Mouse (Mus musculus): Measurements from ENCODE around the gene Simc1.
"Not testable (repeated sequence)": the region's sequence is repeated elsewhere in the genome, so short reads cannot be mapped to it uniquely, and the experiment has no call there.

Gene Simc1

GRCm38 (mm10) chr13:54503604-54504521 is at the start of gene Simc1:
Gene Simc1 (plus strand): TSS chr13:54503779.
- peak; percentile 73 for DNase-seq (ENCODE audit: low spot score)

DNA sequence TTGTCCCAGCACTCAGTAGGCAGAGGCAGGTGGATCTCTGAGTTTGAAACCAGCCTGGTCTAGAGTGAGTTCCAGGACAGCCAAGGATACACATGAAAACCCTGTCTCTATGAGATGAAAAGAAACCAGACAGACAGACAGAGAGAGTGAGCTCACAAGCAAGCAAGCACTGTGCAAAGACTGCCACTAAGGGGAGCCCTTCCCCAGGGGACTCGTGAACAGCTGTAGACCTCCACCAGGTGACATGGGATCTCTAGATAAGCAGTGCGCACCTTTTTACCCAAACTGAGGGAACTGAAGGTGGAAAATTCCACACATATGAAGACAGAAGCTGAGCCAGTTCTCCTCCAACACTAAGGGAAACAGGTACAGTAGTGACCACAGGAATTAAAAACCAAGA is 46.5 kb upstream of the Simc1 start:
- DNase-seq (ENCODE audit: low spot score) = peak; percentile 20

DNA sequence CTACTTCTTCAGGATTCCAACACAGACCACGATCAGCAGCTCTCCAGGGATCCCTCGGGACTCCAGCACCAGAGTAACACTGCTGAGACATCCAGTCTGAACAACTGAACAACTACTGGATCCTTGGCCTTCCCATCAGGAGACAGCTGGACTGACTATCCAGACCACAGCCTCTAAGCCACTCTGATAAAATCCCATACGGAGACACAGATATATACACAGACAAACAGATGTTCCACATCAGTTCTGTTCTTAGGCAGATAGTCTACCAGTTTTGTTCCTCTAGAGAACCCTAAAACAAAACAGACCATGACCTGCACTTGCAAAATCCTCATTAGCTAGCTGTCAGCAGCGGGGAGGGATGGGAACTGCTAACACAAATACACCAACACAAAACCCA is 44.3 kb upstream of the Simc1 start:
- no peak for DNase-seq (ENCODE audit: low spot score)

GRCm38 (mm10) chr13:54468098-54469011 is 35.2 kb upstream of the Simc1 start, which contains the start of gene Thoc3:
Gene Thoc3 (minus strand): TSS chr13:54468849.
- DNase-seq (ENCODE audit: low spot score) = peak; percentile 90

DNA sequence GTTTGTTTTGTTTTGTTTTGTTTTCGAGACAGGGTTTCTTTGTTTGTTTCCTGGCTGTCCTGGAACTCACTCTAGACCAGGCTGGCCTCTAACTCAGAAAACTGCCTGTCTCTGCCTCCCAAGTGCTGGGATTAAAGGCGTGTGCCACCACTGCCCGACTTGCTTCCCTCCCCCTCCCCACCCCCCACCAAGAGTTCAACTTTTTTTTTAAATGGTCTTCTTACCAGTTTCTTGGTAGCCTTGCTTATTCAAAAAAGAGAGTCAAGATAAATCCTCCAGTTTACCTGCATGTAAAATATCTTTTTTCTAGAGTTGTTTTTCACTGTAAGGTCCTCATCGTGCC is 34.6 kb upstream of the Simc1 start:
- DNase-seq (ENCODE audit: low spot score) = no peak

DNA sequence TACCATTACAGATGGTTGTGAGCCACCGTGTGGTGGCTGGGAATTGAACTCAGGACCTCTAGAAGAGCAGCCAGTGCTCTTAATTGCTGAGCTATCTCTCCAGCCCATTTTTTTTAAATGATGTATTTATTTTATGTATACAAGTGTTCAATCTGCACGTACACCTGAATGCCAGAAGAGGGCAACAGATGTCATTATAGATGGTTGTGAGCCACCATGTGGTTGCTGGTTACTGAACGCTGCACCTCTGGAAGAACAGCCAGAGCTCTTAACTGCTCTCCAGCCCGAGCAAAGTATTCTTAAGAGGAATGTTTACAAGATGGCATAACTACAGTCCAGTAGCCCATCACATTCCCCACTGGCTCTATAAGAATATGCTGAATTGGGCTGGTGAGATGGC is 31.6 kb upstream of the Simc1 start:
- DNase-seq (ENCODE audit: low spot score) = no peak

DNA sequence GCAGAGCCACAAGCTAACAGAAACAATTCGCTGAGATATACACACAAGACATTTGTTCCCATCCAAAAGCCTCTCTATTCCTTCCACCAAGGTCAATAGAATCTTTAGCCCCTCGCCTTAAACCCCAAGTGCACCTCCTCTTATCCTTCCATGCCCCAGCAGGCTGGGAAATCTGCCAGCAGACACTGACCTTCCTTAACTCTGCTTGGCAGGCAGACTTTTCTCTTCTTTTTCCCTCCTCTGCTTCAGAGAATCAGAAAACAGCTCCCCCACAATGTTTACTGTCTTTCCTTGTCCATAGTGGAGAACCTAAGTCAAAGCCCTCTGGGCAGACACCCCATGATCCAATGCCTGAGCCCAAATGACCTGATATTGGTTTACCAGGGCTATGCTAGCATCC is 28.6 kb upstream of the Simc1 start:
- no peak for DNase-seq (ENCODE audit: low spot score)

- no peak for DNase-seq (ENCODE audit: low spot score)
These were observed 27.9 kb upstream of the Simc1 start for GRCm38 (mm10) chr13:54475702-54476101.

DNA sequence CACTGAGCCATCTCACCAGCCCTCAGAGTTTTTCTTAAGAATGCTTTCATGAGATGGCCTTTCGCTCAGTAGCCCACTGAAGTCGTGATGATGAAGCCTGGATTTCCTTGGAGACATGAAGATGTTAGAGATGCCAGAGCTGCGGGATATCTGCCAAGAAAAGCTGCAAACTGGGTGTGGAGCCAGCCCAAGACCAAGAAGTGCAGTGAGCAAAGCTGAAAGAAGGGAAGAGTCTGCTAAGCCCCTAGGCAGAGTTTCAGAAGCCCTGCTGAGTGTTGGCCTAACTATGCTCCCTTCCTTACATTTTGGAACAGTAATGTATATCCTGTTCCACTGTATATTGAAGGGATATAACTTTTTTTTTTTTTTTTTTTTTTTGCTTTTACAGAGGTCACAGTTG is 24.3 kb upstream of the Simc1 start:
- DNase-seq (ENCODE audit: low spot score) = peak; percentile 15

GRCm38 (mm10) chr13:54481498-54481897 is 22.1 kb upstream of the Simc1 start:
- no peak for DNase-seq (ENCODE audit: low spot score)

DNA sequence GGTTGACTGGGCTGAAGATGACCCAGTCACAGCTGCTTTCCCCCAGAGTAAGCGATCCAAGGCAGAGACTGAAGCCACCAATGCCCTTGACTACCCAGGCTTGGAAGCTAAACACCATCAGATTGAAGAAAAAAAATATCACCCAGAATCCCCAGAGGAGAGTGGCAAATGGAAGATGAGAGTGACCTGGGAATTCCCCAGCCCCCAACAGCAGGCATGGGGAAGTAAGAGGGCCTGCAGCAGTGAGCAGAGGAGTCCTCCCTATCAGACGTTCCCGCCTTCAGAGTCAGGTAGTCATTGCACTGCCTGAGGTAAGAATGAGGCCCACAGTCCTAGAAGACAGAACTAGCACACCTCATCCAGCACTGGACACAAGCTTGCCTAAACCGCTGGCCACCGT is 13.2 kb upstream of the Simc1 start:
- DNase-seq (ENCODE audit: low spot score) = no peak

DNA sequence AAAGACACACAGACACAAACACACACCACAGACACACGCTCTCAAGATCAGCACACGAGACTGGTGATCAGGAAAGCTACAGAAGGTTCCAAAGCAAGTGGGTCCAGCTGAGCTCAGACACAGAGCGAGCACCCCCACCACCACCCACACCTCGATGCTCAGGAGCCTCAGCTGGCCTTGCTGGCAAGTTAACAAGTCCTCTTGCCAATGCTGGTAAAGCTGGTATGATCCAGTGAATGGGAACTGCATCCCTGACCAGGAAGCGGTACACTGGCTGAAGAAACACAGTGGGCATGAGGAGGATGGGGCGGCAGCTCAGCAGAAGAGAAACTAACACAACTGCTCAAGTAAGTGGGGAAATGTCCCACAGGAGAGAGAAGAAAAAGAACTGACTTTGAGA is 12.2 kb upstream of the Simc1 start:
- DNase-seq (ENCODE audit: low spot score) = no peak

GRCm38 (mm10) chr13:54499551-54499950 is 4.0 kb upstream of the Simc1 start:
- DNase-seq (ENCODE audit: low spot score) = not testable (repeated sequence)

- DNase-seq (ENCODE audit: low spot score) = no peak
These were observed 2.2 kb upstream of the Simc1 start for GRCm38 (mm10) chr13:54501352-54501751.

GRCm38 (mm10) chr13:54501957-54502690 is 1.5 kb upstream of the Simc1 start:
- no peak for DNase-seq (ENCODE audit: low spot score)

- no peak for DNase-seq (ENCODE audit: low spot score)
These were observed 338 bp upstream of the Simc1 start for GRCm38 (mm10) chr13:54503278-54503603.

DNA sequence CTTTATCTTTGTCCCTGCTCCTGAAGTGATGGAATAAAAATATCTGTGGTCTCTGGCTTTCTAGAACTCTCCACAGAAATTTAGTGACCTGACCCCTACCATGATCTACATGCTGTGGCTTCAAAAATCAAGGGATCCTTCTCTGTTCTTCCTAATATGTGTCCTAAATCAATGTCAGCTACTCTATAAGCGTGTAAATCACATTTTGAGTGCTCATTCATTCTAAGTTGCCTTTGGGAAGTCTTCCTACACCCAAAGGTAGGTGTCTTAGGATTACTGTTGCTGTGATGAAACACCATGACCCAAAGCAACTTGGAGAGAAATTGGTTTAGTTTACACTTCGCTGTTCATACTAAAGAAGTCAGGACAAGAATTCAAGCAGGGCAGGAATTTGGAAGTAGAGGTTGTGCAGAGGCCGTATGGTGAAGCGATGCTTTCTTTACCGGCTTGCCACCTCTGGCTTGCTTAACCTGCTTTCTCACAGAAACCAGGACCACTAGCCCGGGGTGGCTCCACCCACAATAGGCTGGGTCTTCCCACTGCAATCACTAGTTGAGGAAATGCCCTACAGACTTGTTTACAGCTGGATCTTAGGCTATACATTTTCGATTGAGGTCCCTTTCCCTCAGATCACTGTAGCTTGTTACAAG is 1.2 kb downstream of the Simc1 start:
- no peak for DNase-seq (ENCODE audit: low spot score)

DNA sequence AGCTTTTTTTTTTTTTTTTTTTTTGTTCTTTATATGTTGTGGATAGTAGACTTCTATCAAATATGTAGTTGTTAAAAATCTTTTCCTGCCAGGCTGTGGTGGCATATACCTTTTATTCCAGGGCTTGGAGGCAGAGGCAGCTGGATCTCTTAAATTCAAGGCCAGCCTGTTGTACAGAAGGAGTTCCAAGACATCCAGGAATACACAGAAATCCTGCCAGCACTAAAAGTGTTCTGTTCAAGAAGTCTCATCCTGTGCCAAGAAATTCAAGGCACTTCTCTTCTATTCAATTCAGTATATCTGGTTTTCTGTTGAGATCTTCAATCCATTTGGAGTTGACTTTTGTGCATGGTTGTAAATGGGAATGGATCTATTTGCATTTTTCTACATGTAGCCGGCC is 2.3 kb downstream of the Simc1 start:
- DNase-seq (ENCODE audit: low spot score) = no peak

DNA sequence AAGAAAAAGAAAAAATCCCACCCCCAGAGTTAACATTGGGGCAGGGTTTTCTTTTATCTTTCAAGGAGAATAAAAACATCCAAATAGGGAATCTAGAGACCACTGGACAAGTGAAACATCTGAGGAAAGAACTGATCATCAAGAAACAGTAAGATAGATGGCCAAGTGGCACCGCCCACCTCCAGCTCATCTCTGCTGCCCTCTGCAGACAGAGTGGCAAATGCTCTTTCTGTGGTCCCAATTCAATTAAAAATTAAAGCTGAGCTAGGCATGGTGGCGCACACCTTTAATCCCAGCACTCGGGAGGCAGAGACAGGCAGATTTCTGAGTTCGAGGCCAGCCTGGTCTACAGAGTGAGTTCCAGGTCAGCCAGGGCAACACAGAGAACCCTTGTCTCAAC is 16.6 kb downstream of the Simc1 start:
- no peak for DNase-seq (ENCODE audit: low spot score)

- DNase-seq (ENCODE audit: low spot score) = no peak
These were observed 17.6 kb downstream of the Simc1 start for GRCm38 (mm10) chr13:54521181-54521580.

DNA sequence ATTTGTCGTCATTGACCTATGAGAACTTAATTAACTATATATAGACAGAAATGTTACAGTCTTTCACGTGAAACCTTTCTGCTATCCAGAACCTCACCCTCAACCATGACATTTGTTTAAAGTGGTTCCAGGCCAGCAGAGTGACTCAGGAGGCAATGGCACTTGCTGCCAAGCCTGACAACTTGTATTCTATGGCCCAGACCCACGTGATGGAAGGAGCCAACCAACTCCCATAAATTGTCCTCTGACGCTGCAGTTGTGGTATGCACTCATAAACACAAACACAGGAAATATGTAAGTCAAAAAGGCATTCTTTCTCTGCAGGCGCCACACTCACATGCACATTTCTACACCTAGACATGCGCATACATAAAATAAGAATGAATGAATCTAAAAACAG is 23.6 kb downstream of the Simc1 start:
- no peak for DNase-seq (ENCODE audit: low spot score)

- no peak for DNase-seq (ENCODE audit: low spot score)
These were observed 28.6 kb downstream of the Simc1 start for GRCm38 (mm10) chr13:54532134-54532533.
